Mouse (Mus musculus): Measurements from ENCODE around the gene Sipa1l1.

DNA sequence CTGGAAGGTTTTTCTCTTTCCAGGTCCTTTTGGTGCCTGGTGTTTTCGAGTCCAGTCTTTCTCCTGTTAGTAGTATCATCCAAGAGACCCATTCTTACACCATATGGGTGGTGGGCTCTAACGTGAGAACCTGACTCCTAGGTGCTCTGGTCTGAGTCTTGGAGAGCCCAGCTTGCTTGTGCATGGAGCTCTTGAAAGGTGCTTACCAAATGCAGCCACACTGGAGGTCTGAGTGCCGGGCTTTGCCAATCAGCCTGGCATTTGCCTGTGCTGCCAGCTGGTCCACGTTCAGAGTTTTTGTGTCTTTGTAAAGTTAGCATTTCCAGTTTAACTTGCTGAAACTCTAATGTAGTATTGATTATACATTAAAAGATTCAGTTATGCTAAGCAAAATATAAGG, 9.5 kb downstream of the Sipa1l1 start:
- no peak for TF ChIP-seq MAX (IDR thresholded peaks at IDR 0.05)
- TF ChIP-seq CTCF (IDR thresholded peaks at IDR 0.05; ENCODE audit: control insufficient read depth, insufficient read depth, insufficient read length): no peak
